Mouse (Mus musculus): ENCODE results near the gene Epb42. TPM values are rescaled to one million over a fixed set of nuclear protein-coding genes. Genes with fewer than 3 reads are reported as not detected.
A peak's percentile ranks its signal among the peaks of the same experiment; 100 is the strongest.

Epb42 gene
- polyA plus RNA-seq, 1 experiment, result 37.1 TPM

DNA sequence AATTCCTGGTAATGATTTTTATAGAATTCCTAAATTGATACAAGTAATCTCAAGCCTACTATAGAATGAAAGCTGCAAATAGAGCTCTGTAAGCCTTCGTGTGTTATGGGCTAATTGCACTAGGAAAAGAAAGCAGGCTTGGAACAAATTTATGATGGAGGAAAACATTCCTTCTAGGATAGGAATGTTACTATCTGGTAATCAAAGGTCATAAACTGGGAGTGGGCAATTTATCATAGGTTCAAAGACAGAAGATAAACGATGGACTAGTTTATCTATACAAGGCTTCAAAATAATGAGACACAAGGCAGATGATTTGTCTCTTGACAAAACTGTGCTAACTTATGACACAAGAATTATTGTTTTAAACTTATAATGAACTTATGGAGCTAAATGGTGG is 24.4 kb upstream of the Epb42 start:
- H3K4me3 ChIP-seq (ENCODE audit: extremely low read depth, insufficient read depth, insufficient read length), result no peak overlapping the region
- 93% methylated on average over 2 of the region's 2 CpGs for WGBS
- DNase-seq (ENCODE audit: low read depth in 1 of 2, low spot score in 2 of 2), result no peak
- TF ChIP-seq POLR2A (IDR thresholded peaks at IDR 0.05; ENCODE audit: low read depth, low read length) (no peak), CTCF (IDR thresholded peaks at IDR 0.05; ENCODE audit: extremely low read depth, insufficient read depth, insufficient read length, insufficient replicate concordance) (no peak)
- no peaks in the 10 kb centered on the region for H3K4me1 ChIP-seq (ENCODE audit: control insufficient read depth, insufficient read depth, insufficient read length)
- H3K36me3 ChIP-seq (ENCODE audit: control insufficient read depth, insufficient read depth, low read length), result no peaks in the 10 kb centered on the region
- no peak overlapping the region for H3K27ac ChIP-seq (ENCODE audit: insufficient read depth, low read length)
- no peaks in the 10 kb centered on the region for H3K27me3 ChIP-seq (ENCODE audit: control insufficient read depth, insufficient read depth, low read length)

DNA sequence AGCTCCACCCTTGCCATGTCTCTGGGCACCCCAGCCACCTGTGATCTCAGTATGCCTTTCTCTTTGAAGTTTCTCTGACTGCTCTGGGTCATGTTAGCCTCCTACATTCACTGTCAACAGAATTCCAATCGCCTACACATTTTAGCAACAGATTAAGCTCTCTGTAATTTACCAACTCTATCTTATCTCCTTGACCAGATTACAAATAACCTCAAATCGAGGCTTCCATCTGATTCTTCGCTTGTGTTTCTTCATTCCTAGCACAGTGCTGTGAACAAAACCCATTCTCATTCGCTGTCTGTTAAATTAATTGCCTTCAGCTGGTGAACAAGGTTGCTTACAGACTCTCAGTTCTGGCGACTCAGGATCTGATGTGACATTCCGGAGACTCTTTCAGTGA is 21.1 kb upstream of the Epb42 start:
- Histone ChIP-seq H3K36me3 (ENCODE audit: control insufficient read depth, insufficient read depth, low read length) (no peaks in the 10 kb centered on the region), H3K27me3 (ENCODE audit: control insufficient read depth, insufficient read depth, low read length) (no peaks in the 10 kb centered on the region; the same call in 1 of the 2 replicates), H3K27ac (ENCODE audit: insufficient read depth, low read length) (no peak overlapping the region), H3K4me1 (ENCODE audit: control insufficient read depth, insufficient read depth, insufficient read length) (no peaks in the 10 kb centered on the region), H3K4me3 (ENCODE audit: extremely low read depth, insufficient read depth, insufficient read length) (no peak overlapping the region)
- DNase-seq (ENCODE audit: low read depth in 1 of 2, low spot score in 2 of 2), result no peak
- 80% methylated on average over 6 of the region's 6 CpGs for whole genome bisulfite sequencing
- TF ChIP-seq POLR2A (IDR thresholded peaks at IDR 0.05; ENCODE audit: low read depth, low read length), result no peak
- no peak for TF ChIP-seq CTCF (IDR thresholded peaks at IDR 0.05; ENCODE audit: extremely low read depth, insufficient read depth, insufficient read length, insufficient replicate concordance)

DNA sequence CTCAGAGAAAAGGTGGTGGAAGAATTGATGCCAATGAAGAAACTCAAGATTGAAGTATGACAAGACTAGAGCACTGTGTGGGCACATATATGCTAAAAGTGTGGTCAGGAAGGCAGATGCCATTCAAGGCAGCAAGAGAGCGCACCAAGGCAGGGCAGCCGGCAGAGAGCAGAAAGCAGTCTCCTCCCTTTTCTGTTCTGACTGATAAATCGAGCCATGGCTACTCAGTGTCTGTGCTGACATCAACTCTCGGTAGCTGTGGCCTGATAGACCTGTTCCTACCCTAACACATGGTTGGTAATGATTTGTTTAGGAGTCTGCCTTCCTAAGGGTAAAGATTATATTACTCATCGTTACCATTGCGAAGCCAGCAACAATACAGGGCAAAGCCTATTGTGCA is 19.0 kb upstream of the Epb42 start:
- 82% methylated on average over 6 of the region's 6 CpGs for WGBS
- no peaks in the 10 kb centered on the region for H3K4me1 ChIP-seq (ENCODE audit: control insufficient read depth, insufficient read depth, insufficient read length)
- H3K36me3 ChIP-seq (ENCODE audit: control insufficient read depth, insufficient read depth, low read length), result no peaks in the 10 kb centered on the region
- no peak overlapping the region for H3K4me3 ChIP-seq (ENCODE audit: extremely low read depth, insufficient read depth, insufficient read length)
- DNase-seq (ENCODE audit: low read depth in 1 of 2, low spot score in 2 of 2), result no peak
- H3K27me3 ChIP-seq (ENCODE audit: control insufficient read depth, insufficient read depth, low read length), result no peaks in the 10 kb centered on the region; the same call in 1 of the 2 replicates
- TF ChIP-seq POLR2A (IDR thresholded peaks at IDR 0.05; ENCODE audit: low read depth, low read length) (no peak), CTCF (IDR thresholded peaks at IDR 0.05; ENCODE audit: extremely low read depth, insufficient read depth, insufficient read length, insufficient replicate concordance) (no peak)
- H3K27ac ChIP-seq (ENCODE audit: insufficient read depth, low read length), result no peak overlapping the region

DNA sequence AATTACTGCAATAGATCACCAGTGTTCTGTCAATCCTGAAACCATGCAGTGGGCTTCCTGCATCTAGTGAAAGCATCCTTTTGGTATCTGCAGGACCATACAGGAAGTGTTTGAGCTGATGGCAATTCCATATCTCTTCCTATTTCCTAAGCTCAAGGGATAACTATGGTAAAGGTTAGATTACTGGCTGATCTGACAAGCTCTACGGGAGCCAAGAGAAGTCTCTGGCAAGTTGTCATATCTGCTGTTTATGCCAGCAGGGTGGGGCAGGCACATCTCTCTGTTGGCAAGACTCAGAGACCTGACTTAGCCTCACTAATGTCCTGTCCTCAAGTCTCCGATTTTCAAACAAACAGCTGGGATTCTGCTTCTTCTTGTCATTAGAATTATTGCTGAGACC is 17.2 kb upstream of the Epb42 start:
- H3K36me3 ChIP-seq (ENCODE audit: control insufficient read depth, insufficient read depth, low read length), result no peaks in the 10 kb centered on the region
- H3K4me1 ChIP-seq (ENCODE audit: control insufficient read depth, insufficient read depth, insufficient read length), result no peaks in the 10 kb centered on the region
- TF ChIP-seq POLR2A (IDR thresholded peaks at IDR 0.05; ENCODE audit: low read depth, low read length), result no peak
- no peak for TF ChIP-seq CTCF (IDR thresholded peaks at IDR 0.05; ENCODE audit: extremely low read depth, insufficient read depth, insufficient read length, insufficient replicate concordance)
- H3K27me3 ChIP-seq (ENCODE audit: control insufficient read depth, insufficient read depth, low read length), result no peaks in the 10 kb centered on the region; the same call in 1 of the 2 replicates
- WGBS, result 58% methylated on average over 2 of the region's 2 CpGs
- no peak overlapping the region for H3K27ac ChIP-seq (ENCODE audit: insufficient read depth, low read length)
- no peak for DNase-seq (ENCODE audit: low read depth in 1 of 2, low spot score in 2 of 2)
- no peak overlapping the region for H3K4me3 ChIP-seq (ENCODE audit: extremely low read depth, insufficient read depth, insufficient read length)

DNA sequence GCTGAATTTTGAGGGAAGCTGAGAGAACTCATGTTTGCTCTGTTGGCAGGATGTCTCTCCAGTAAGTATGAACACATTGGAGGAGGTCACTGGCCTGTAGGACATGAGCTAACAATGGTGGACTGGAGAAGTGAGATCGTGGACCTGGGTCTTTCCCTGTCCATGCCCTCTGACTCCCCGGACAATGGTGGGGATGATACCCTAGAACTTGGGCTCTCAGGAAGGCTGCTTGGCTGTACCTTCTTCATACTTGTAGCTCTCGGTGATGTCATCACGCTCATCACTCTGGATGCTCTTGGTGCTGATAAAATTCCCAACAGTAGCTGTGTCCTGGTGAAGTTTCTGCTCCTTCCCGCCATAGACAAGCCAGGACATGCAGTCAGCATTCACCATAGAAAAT is 15.3 kb upstream of the Epb42 start:
- Histone ChIP-seq H3K27me3 (ENCODE audit: control insufficient read depth, insufficient read depth, low read length) (no peaks in the 10 kb centered on the region; the same call in 1 of the 2 replicates), H3K4me1 (ENCODE audit: control insufficient read depth, insufficient read depth, insufficient read length) (no peaks in the 10 kb centered on the region), H3K27ac (ENCODE audit: insufficient read depth, low read length) (no peak overlapping the region), H3K4me3 (ENCODE audit: extremely low read depth, insufficient read depth, insufficient read length) (no peak overlapping the region), H3K36me3 (ENCODE audit: control insufficient read depth, insufficient read depth, low read length) (no peaks in the 10 kb centered on the region)
- TF ChIP-seq CTCF (IDR thresholded peaks at IDR 0.05; ENCODE audit: extremely low read depth, insufficient read depth, insufficient read length, insufficient replicate concordance) (no peak), POLR2A (IDR thresholded peaks at IDR 0.05; ENCODE audit: low read depth, low read length) (no peak)
- 88% methylated on average over 5 of the region's 5 CpGs for WGBS
- DNase-seq (ENCODE audit: low read depth in 1 of 2, low spot score in 2 of 2), result no peak

DNA sequence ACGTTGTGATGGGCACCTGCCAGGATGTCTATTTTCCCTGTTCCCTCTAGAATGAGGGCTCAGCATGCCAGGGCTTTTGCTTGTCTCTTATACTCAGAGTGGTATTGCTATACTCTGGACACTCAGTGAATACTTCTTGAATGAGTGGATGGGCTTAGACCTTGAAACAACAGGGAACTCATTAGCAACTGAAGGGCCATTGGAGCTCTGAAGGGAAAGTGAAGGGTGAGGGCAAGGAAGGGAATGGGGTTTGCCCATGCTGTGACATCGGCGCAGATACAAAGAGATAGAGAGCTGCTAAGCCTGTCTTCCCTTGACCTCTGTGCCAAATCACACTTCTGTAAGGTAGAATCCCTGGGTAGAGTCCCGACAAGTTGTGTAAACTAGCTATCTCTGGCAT is 8.8 kb upstream of the Epb42 start:
- Histone ChIP-seq H3K4me3 (ENCODE audit: extremely low read depth, insufficient read depth, insufficient read length) (no peak overlapping the region), H3K4me1 (ENCODE audit: control insufficient read depth, insufficient read depth, insufficient read length) (no peaks in the 10 kb centered on the region), H3K36me3 (ENCODE audit: control insufficient read depth, insufficient read depth, low read length) (no peaks in the 10 kb centered on the region), H3K27ac (ENCODE audit: insufficient read depth, low read length) (no peak overlapping the region), H3K27me3 (ENCODE audit: control insufficient read depth, insufficient read depth, low read length) (no peaks in the 10 kb centered on the region)
- WGBS, result 88% methylated on average over 4 of the region's 4 CpGs
- DNase-seq (ENCODE audit: low read depth in 1 of 2, low spot score in 2 of 2), result no peak
- no peak for TF ChIP-seq CTCF (IDR thresholded peaks at IDR 0.05; ENCODE audit: extremely low read depth, insufficient read depth, insufficient read length, insufficient replicate concordance)

DNA sequence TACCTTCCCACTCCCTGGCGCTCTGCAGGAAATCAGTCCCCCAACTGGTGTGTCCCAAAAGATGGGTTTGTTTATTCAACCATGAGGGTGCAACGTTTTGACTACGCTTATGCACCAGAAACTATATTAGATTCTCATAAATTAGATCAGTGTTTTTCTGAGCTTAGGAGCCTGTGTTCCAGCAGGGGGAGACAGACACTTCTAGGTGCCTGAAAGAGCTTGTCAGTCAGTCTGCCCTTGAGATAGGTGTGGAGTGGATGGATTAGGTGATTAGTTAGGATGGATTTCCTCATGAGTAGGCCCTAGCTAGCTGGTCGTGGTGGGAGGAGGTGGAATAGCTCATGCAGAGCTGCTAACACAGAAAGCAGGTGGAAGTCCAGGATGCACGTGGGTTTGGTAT is 4.2 kb upstream of the Epb42 start:
- Histone ChIP-seq H3K27me3 (ENCODE audit: control insufficient read depth, insufficient read depth, low read length) (no peaks in the 10 kb centered on the region), H3K4me1 (ENCODE audit: control insufficient read depth, insufficient read depth, insufficient read length) (no peaks in the 10 kb centered on the region), H3K27ac (ENCODE audit: insufficient read depth, low read length) (no peak overlapping the region), H3K36me3 (ENCODE audit: control insufficient read depth, insufficient read depth, low read length) (no peaks in the 10 kb centered on the region), H3K4me3 (ENCODE audit: extremely low read depth, insufficient read depth, insufficient read length) (no peak overlapping the region)
- WGBS, result 37% methylated on average over 5 of the region's 5 CpGs
- TF ChIP-seq CTCF (IDR thresholded peaks at IDR 0.05; ENCODE audit: extremely low read depth, insufficient read depth, insufficient read length, insufficient replicate concordance), result peak; percentile 5; the same call in 1 of the 2 replicates
- no peak for TF ChIP-seq POLR2A (IDR thresholded peaks at IDR 0.05; ENCODE audit: low read depth, low read length)
- no peak for DNase-seq (ENCODE audit: low read depth in 1 of 2, low spot score in 2 of 2)
